Mouse (Mus musculus): Measurements from ENCODE around the gene Atf2.
"Not testable (repeated sequence)": the region's sequence is repeated elsewhere in the genome, so short reads cannot be mapped to it uniquely, and the experiment has no call there.

The Atf2 gene

GRCm38 (mm10) chr2:73885997-73886396 lies 6.4 kb downstream of the Atf2 start:
- in situ Hi-C loops (cut with MboI) = no loop called here

GRCm38 (mm10) chr2:73877891-73878290 lies 14.5 kb downstream of the Atf2 start:
- in situ Hi-C loops (cut with MboI) = no loop called here

GRCm38 (mm10) chr2:73867764-73868487 lies 24.5 kb downstream of the Atf2 start:
- in situ Hi-C loops (cut with MboI) = no loop called here

GRCm38 (mm10) chr2:73860046-73860624 lies 32.3 kb downstream of the Atf2 start:
- in situ Hi-C loops (cut with MboI) = no loop called here

- in situ Hi-C loops (cut with MboI) = no loop called here
These were observed 35.1 kb downstream of the Atf2 start for GRCm38 (mm10) chr2:73857352-73857751.

- in situ Hi-C loops (cut with MboI) = no loop called here
These were observed 36.2 kb downstream of the Atf2 start for GRCm38 (mm10) chr2:73856246-73856645.

GRCm38 (mm10) chr2:73834406-73835015 lies 57.9 kb downstream of the Atf2 start:
- in situ Hi-C loops (cut with MboI) = no loop called here

GRCm38 (mm10) chr2:73833284-73833683 lies 59.2 kb downstream of the Atf2 start:
- in situ Hi-C loops (cut with MboI) = no loop called here

GRCm38 (mm10) chr2:73818742-73819141 lies 73.7 kb downstream of the Atf2 start:
- in situ Hi-C loops (cut with MboI) = no loop called here

GRCm38 (mm10) chr2:73807609-73808008 lies 84.8 kb downstream of the Atf2 start:
- in situ Hi-C loops (cut with MboI) = no loop called here

GRCm38 (mm10) chr2:73800127-73800526 lies 92.3 kb downstream of the Atf2 start:
- in situ Hi-C loops (cut with MboI) = not testable (repeated sequence)

GRCm38 (mm10) chr2:73798786-73799185 lies 93.7 kb downstream of the Atf2 start:
- in situ Hi-C loops (cut with MboI) = no loop called here

GRCm38 (mm10) chr2:73798136-73798535 lies 94.3 kb downstream of the Atf2 start:
- in situ Hi-C loops (cut with MboI) = no loop called here

GRCm38 (mm10) chr2:73791846-73792630 lies 100.4 kb downstream of the Atf2 start:
- in situ Hi-C loops (cut with MboI) = no loop called here

GRCm38 (mm10) chr2:73790332-73790731 lies 102.1 kb downstream of the Atf2 start:
- in situ Hi-C loops (cut with MboI) = no loop called here

GRCm38 (mm10) chr2:73788395-73788794 lies 104.0 kb downstream of the Atf2 start:
- in situ Hi-C loops (cut with MboI) = no loop called here

- in situ Hi-C loops (cut with MboI) = no loop called here
These were observed 110.0 kb downstream of the Atf2 start for GRCm38 (mm10) chr2:73782371-73782905.

GRCm38 (mm10) chr2:73780321-73781010 lies 112.0 kb downstream of the Atf2 start:
- in situ Hi-C loops (cut with MboI) = no loop called here

- in situ Hi-C loops (cut with MboI) = no loop called here
These were observed 112.6 kb downstream of the Atf2 start for GRCm38 (mm10) chr2:73779796-73780195.

GRCm38 (mm10) chr2:73779016-73779595 lies 113.3 kb downstream of the Atf2 start:
- in situ Hi-C loops (cut with MboI) = no loop called here

GRCm38 (mm10) chr2:73776936-73777335 lies 115.5 kb downstream of the Atf2 start:
- in situ Hi-C loops (cut with MboI) = no loop called here

All from mature B cell (primary cell).